Mouse (Mus musculus): ENCODE results near the gene Snx11. TPM values are rescaled to one million over a fixed set of nuclear protein-coding genes. Genes with fewer than 3 reads are reported as not detected.
"Not testable (repeated sequence)": the region's sequence is repeated elsewhere in the genome, so short reads cannot be mapped to it uniquely, and the experiment has no call there.

Gene Snx11
- polyA plus RNA-seq, 1 experiment from 2014 or later: 30.4 TPM

DNA sequence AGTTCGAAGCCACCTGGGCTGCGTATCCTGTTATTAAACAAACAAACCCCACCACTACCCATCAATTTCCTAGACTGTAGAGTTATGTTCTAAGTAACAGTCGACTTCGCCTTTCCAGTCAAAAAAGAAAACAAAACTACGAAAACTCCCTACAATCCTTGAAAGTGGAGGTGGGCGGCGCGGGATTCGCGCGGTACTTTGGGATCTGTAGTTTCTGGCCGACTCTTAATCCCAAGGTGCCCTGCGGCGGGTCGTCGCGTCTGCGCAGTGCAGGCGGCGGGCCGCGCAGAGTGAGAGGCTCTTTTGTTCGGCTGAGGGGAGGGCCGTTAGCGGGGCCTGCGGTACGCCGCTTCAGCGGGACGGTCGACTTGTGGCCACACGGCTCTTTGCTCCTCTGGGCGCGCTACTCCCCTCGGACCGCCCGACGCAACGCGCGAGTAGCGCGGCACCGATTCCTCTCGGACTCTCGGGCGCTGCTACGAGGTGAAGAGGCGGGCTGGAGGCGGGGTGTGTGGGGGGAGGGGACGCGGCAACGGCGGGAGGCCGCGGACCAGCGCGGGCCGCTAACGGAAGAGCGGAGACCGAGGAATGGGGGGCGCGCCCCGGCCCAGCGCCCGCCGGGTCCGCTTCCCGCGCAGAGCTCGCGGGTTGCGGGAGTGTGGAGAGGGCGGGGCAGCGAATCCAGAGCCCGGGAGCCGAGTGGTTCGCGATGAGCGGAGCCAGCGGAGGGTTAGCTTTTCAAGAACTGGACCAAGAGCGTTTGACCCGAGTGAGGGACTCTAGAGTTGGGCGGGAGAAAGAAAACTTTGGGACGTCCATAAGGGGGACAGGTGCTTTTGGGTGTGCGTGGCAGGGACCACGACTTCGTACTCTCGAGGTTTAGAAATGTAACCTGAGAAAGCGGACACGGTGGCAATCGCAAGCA lies 11.8 kb upstream of the Snx11 start, which contains the start of gene Cbx1:
TSS of gene Cbx1 (plus strand) at position 257 of the 925 bp plus-strand sequence.
- WGBS: 1% methylated on average over 93 of the region's 93 CpGs
- peak; percentile 93 for DNase-seq (ENCODE audit: low spot score)

DNA sequence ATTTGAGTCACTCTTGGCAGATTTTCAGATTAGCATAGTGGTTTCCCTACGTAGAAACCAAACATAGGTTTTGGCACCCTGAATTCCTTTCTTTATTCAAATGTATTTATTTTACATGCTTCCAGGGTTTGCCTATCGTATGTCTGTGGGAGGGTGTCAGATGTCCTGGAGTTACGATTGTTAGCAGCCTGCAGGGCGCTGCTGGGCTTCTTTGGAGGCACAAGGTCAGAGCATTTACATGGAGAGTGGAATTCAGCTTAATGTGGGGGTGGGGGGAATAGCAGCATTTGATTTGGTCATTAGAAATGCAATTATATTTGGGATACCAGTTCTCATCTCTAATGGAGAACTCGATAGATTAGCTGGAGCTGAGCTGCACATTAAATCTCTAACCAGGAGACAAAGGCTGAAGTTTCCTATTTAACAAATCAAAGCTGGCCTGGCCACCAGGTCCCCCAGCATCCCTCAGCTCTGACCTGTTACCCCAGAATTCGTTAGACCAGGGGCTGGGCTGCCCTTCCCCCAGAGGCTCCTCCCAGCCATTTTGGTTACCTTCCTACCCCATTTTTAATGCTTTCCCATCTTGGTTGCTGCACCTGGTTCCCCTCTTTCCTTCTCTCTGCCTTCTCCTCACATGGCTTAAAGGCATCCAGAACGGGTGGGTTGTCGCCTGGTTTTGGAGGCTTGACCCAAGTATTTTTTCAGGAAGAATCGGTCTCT lies 9.5 kb upstream of the Snx11 start:
- DNase-seq (ENCODE audit: low spot score): no peak
- Histone ChIP-seq H3K4me3 (no peak overlapping the region), H3K36me3 (peaks cover 9% of the 10 kb centered on the region), H3K27me3 (ENCODE audit: insufficient read depth, poor library complexity, severe bottlenecking) (no peaks in the 10 kb centered on the region), H3K27ac (no peak overlapping the region), H3K4me1 (replicated peaks) (peaks cover 27% of the 10 kb centered on the region), H3K9me3 (no peaks in the 10 kb centered on the region)
- 32% methylated on average over 9 of the region's 9 CpGs for WGBS

More for the DNA sequence above, 11.8 kb upstream of the Snx11 start, which contains the start of gene Cbx1:
- H3K27me3 ChIP-seq (ENCODE audit: insufficient read depth, poor library complexity, severe bottlenecking): no peaks in the 10 kb centered on the region
- H3K27ac ChIP-seq: peak within 1 kb of the TSS; percentile 100
- peak within 1 kb of the TSS; percentile 96 for H3K4me3 ChIP-seq
- H3K4me1 ChIP-seq (replicated peaks): peaks cover 38% of the 10 kb centered on the region
- peaks cover 20% of the 10 kb centered on the region for H3K36me3 ChIP-seq
- H3K9me3 ChIP-seq: no peaks in the 10 kb centered on the region

DNA sequence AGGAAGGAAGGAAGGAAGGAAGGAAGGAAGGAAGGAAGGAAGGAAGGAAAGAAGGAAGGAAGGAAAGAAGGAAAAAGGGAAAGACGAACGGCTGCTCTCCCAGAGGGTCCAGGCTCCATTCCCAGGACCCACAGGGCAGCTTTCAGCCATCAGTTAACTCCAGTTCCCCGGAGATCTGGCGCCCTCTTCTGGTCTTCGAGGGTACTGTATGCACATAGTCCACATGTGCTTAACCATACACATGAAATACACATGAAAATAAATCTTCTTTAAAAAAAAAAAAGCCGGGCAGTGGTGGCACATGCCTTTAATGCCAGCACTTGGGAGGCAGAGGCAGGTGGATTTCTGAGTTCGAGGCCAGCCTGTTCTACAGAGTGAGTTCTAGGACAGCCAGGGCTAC lies 7.5 kb upstream of the Snx11 start:
- H3K27me3 ChIP-seq (ENCODE audit: insufficient read depth, poor library complexity, severe bottlenecking); H3K4me3 ChIP-seq; H3K9me3 ChIP-seq; H3K27ac ChIP-seq; H3K4me1 ChIP-seq (replicated peaks); H3K36me3 ChIP-seq: not testable (repeated sequence)
- WGBS: 15% methylated on average over 7 of the region's 7 CpGs
- DNase-seq (ENCODE audit: low spot score): peak; percentile 87

DNA sequence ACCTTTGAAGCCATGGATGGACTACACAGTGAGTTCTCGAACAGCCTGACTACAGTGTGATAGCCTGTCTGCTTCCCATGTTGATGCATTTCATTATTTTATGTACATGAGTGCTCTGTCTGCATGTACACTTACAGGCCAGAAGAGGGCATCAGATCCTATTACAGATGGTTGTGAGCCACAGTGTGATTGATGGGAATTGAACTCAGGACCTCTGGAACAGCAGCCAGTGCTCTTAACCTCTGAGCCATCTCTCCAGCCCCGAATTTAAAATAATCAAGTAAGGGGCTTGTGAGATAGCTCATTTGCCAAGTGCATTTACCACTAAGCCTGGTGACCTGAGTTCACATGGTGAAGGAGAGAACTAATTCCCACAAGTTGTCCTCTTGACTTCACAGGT lies 4.1 kb upstream of the Snx11 start:
- DNase-seq (ENCODE audit: low spot score): no peak
- H3K27me3 ChIP-seq (ENCODE audit: insufficient read depth, poor library complexity, severe bottlenecking): no peaks in the 10 kb centered on the region
- H3K4me3 ChIP-seq: no peak overlapping the region
- peaks cover 7% of the 10 kb centered on the region for H3K4me1 ChIP-seq (replicated peaks)
- H3K9me3 ChIP-seq: no peaks in the 10 kb centered on the region
- WGBS: 80% methylated on average over 2 of the region's 2 CpGs
- H3K36me3 ChIP-seq: no peaks in the 10 kb centered on the region
- H3K27ac ChIP-seq: no peak overlapping the region

DNA sequence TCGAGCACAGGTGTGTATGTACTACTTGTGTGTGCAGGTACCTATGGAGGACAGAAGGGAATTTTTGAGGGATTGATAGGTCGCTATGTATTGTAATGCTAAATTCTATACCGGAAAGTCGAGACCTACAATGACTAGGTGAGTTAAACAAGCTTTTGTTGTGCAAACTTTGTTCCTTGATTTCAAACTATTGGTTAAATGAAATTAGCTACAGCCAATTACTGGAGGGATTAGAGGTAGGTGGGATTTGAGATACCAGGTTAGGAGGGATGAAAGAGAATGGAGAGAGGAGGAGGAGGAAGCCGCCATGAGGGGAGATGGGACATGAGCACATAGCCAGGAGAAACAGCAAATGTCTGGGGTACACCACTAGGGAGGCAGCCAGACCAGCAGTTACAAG lies 2.9 kb upstream of the Snx11 start:
- 72% methylated on average over 5 of the region's 5 CpGs for WGBS

DNA sequence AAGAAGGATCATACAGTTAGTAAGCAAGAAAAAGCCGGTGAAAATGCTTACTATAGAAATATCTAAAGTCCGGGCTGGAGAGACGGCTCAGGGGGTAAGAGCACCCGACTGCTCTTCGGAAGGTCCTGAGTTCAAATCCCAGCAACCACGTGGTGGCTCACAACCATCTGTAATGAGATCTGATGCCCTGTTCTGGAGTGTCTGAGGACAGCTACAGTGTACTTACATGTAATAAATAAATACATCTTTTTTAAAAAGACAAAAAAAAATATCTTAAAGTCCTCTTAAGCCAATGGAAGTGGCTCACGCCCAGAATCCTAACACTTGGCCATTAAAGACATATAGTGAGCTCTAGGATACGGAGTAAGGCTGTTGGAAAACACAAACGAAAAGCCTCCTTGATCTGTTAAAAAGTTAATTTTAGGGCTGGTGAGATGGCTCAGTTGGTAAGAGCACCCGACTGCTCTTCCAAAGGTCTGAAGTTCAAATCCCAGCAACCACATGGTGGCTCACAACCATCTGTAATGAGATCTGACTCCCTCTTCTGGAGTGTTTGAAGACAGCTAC lies 785 bp upstream of the Snx11 start:
- Histone ChIP-seq H3K36me3 (peaks cover 14% of the 10 kb centered on the region), H3K4me1 (replicated peaks) (peaks cover 12% of the 10 kb centered on the region), H3K27ac (peak overlapping the region; percentile 82), H3K4me3 (peak overlapping the region; percentile 70)
- not testable (repeated sequence) for H3K27me3 ChIP-seq (ENCODE audit: insufficient read depth, poor library complexity, severe bottlenecking); DNase-seq (ENCODE audit: low spot score); H3K9me3 ChIP-seq
- WGBS: 71% methylated on average over 10 of the region's 10 CpGs

More for the DNA sequence above, 2.9 kb upstream of the Snx11 start:
- Histone ChIP-seq H3K27me3 (ENCODE audit: insufficient read depth, poor library complexity, severe bottlenecking) (no peaks in the 10 kb centered on the region), H3K27ac (no peak overlapping the region), H3K36me3 (no peaks in the 10 kb centered on the region), H3K4me1 (replicated peaks) (peaks cover 12% of the 10 kb centered on the region), H3K9me3 (no peaks in the 10 kb centered on the region), H3K4me3 (no peak overlapping the region)
- DNase-seq (ENCODE audit: low spot score): no peak

DNA sequence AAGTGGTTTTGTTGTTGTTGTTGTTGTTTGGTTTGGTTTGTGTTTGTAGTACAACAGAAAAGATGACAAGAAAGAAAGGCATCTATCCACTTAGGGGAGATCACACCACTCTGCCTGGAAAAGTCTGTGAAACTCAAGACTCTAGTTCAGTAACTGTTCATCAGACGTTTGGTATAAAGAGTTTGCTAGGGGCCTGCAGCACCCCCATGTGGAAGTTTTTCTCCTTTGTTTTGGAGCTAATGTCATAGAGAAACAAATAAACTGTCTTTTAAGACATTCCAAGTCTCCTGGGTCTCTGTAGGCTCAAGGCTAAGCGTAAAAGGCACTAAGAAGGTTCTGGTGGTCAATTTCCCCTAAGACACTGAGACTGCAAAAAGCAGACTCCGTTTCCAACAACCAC lies 1.3 kb downstream of the Snx11 start:
- WGBS: 61% methylated on average over 3 of the region's 3 CpGs

DNA sequence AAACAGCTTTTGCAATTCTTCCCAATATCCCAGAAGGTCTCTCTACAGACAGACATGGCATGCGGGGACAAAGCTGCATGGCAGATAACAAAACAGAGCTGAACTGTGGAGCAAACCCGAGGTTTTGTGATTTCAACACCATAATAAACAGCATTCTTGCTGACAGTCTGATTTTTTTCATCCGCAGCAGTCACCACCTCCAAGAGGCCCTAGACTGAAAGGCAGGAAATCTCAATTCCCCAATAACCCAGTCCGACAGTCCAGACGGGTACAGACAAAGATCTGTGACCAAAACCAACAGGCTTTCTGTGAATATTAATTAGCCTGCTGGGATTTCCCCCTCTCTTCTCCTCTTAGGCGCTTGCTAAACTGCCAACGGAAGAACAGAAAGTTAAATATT lies 1.7 kb downstream of the Snx11 start:
- Histone ChIP-seq H3K9me3 (no peaks in the 10 kb centered on the region), H3K27ac (no peak overlapping the region), H3K36me3 (peaks cover 39% of the 10 kb centered on the region), H3K27me3 (ENCODE audit: insufficient read depth, poor library complexity, severe bottlenecking) (no peaks in the 10 kb centered on the region), H3K4me1 (replicated peaks) (peaks cover 12% of the 10 kb centered on the region), H3K4me3 (no peak overlapping the region)
- no peak for DNase-seq (ENCODE audit: low spot score)
- 85% methylated on average over 7 of the region's 7 CpGs for WGBS

More for the DNA sequence above, 1.3 kb downstream of the Snx11 start:
- DNase-seq (ENCODE audit: low spot score): no peak
- Histone ChIP-seq H3K4me3 (peak overlapping the region; percentile 70), H3K9me3 (no peaks in the 10 kb centered on the region), H3K36me3 (peaks cover 35% of the 10 kb centered on the region), H3K27me3 (ENCODE audit: insufficient read depth, poor library complexity, severe bottlenecking) (no peaks in the 10 kb centered on the region), H3K27ac (no peak overlapping the region), H3K4me1 (replicated peaks) (peaks cover 12% of the 10 kb centered on the region)

DNA sequence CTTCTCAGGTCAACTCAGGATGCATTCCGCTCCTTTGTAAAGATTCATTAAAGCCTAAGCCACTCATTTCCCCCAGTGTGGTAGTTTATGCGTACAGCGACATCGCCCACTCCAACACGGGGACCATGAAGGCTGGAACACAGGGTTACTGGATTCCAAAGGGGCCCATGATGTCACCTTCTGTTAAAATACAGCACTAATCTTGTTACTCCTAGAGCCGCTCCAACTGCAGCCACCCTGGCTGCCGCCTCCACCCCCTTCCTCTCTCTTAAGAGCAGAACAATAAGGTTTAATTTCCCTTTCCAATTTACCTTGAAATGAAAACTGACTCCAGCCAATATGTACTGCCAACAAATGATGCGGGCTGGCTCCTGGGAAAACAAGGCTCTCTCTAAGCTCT lies 2.3 kb downstream of the Snx11 start:
- Histone ChIP-seq H3K4me1 (replicated peaks) (peaks cover 12% of the 10 kb centered on the region), H3K9me3 (no peaks in the 10 kb centered on the region), H3K4me3 (no peak overlapping the region), H3K36me3 (peaks cover 45% of the 10 kb centered on the region), H3K27ac (no peak overlapping the region), H3K27me3 (ENCODE audit: insufficient read depth, poor library complexity, severe bottlenecking) (no peaks in the 10 kb centered on the region)
- DNase-seq (ENCODE audit: low spot score): no peak
- 89% methylated on average over 8 of the region's 8 CpGs for WGBS

DNA sequence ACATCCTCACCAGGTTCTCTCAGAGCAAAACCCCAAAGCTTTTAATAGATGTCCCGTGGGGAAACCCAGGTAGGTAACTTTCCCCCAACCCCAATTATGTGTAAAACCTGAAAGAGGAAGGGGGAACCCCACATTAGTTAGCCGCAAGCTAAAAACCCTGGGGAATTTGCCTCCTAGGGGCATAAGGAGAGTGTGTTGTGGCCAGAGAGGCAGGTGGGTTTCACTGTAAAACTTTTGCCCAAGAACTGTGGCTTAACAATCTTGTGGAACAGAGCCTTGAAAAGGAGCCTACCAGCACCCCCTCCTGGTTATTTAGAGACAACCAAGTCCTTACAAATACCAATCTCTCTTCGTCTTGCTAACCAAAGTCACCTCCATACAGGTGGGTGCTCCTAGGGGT lies 2.8 kb downstream of the Snx11 start:
- Histone ChIP-seq H3K36me3 (peaks cover 50% of the 10 kb centered on the region), H3K4me1 (replicated peaks) (peaks cover 12% of the 10 kb centered on the region), H3K4me3 (no peak overlapping the region), H3K9me3 (no peaks in the 10 kb centered on the region), H3K27me3 (ENCODE audit: insufficient read depth, poor library complexity, severe bottlenecking) (no peaks in the 10 kb centered on the region), H3K27ac (no peak overlapping the region)
- 86% methylated on average over 3 of the region's 3 CpGs for WGBS
- DNase-seq (ENCODE audit: low spot score): no peak

DNA sequence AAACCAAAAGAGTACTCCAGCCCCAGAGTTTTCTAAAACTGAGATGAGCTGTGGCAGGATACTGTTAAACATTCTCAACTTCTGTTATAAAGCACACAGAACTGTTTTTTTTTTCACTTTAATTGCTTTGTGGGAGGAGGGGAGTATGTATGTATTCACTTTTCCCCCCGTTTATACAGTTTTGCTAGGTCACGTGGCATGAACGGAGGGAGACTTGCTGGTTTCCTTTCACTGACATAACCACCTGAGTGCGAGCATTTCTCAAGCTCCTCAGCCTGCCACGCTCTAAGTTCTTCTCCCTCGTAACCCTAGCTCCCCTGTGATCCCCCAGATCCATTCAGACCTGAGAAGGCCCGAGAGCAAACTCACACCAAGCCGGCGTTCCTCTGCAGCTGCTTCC lies 4.9 kb downstream of the Snx11 start:
- DNase-seq (ENCODE audit: low spot score): no peak
- 91% methylated on average over 9 of the region's 9 CpGs for WGBS
- Histone ChIP-seq H3K27ac (no peak overlapping the region), H3K9me3 (no peaks in the 10 kb centered on the region), H3K36me3 (peaks cover 71% of the 10 kb centered on the region), H3K27me3 (ENCODE audit: insufficient read depth, poor library complexity, severe bottlenecking) (no peaks in the 10 kb centered on the region), H3K4me1 (replicated peaks) (peaks cover 24% of the 10 kb centered on the region), H3K4me3 (no peak overlapping the region)

DNA sequence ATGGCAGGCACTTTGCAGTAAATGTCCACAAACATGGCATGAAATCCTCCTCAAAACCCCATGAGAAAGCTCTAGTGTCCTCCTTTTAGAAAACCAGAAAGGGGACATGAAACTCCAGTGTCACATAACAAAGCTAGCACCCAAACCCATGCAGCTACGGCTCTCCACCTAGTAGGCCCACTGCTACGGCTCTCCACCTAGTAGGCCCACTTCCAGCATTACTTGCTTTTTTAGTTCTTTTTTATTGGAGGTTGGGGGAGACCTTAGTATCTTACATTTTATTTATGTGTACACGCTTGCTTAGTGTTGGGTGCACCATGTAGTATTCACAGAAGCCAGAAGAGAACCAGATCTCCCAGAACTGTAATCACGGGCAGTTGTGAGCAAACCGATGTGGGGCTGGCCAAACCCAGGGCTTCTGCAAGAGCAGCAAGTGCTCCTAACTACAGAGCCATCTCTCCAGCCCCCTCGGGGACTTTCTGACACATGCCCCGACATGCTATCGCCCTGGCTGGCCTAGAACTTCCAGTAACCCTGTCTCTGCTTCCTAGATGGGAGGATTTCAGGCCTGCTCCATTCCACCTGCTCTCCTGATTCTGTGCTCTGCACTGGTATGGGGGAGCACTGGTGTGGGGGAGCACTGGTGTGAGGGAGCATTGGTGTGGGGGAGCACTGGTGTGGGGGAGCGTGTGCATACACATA lies 5.9 kb downstream of the Snx11 start:
- no peak overlapping the region for H3K27ac ChIP-seq
- no peaks in the 10 kb centered on the region for H3K27me3 ChIP-seq (ENCODE audit: insufficient read depth, poor library complexity, severe bottlenecking)
- H3K4me1 ChIP-seq (replicated peaks): peaks cover 27% of the 10 kb centered on the region
- DNase-seq (ENCODE audit: low spot score): no peak
- no peaks in the 10 kb centered on the region for H3K9me3 ChIP-seq
- 96% methylated on average over 9 of the region's 9 CpGs for WGBS
- H3K36me3 ChIP-seq: peaks cover 72% of the 10 kb centered on the region
- no peak overlapping the region for H3K4me3 ChIP-seq
